Mouse (Mus musculus) liver, embryonic 11.5 days (tissue): Measurements from ENCODE around the gene Myh7. TPM values are rescaled to one million over a fixed set of nuclear protein-coding genes. Genes with fewer than 3 reads are reported as not detected.
"Not testable (repeated sequence)": the region's sequence is repeated elsewhere in the genome, so short reads cannot be mapped to it uniquely, and the experiment has no call there.

Source experiments
- ATAC-seq: fragments of 200-750 bp; cut with Nextera tagmentation; replicated peaks from 2 replicates; pipeline ENCODE4 v1.8.0; 2017; ENCODE audit warnings: moderate number of reproducible peaks, mild to moderate bottlenecking, moderate TSS enrichment, moderate library complexity; ENCODE audit not compliant: low FRiP score
- DNase-seq: peaks from one replicate; pipeline ENCODE4 v3.0.0-alpha.2; 2017; ENCODE audit warnings: low spot score
- H3K27ac ChIP-seq: fragments of 300-500 bp; sonication (generic); 2 replicates; pipeline ENCODE4 v1.5.1; 2014; ENCODE audit warnings: mild to moderate bottlenecking, low read depth, low read length, control low read depth
- H3K27me3 ChIP-seq: fragments of 300-500 bp; sonication (generic); replicated peaks from 2 replicates; pipeline ENCODE4 v1.6.1; 2014; ENCODE audit warnings: low read length, mixed read lengths; ENCODE audit not compliant: control insufficient read depth, insufficient read depth
- H3K36me3 ChIP-seq: fragments of 300-500 bp; sonication (generic); 2 replicates; pipeline ENCODE4 v1.6.1; 2014; ENCODE audit warnings: mild to moderate bottlenecking, low read length, moderate library complexity, mixed read lengths; ENCODE audit not compliant: control insufficient read depth, insufficient read depth
- H3K4me1 ChIP-seq: fragments of 300-500 bp; sonication (generic); replicated peaks from 2 replicates; pipeline ENCODE4 v1.6.1; 2014; ENCODE audit warnings: low read length, mixed read lengths; ENCODE audit not compliant: control insufficient read depth, insufficient read depth
- H3K4me2 ChIP-seq: fragments of 300-500 bp; sonication (generic); 2 replicates; pipeline ENCODE4 v1.6.1; 2014; ENCODE audit warnings: mild to moderate bottlenecking, control low read depth, moderate library complexity
- H3K4me3 ChIP-seq: fragments of 300-500 bp; sonication (generic); 2 replicates; pipeline ENCODE4 v1.5.1; 2014; ENCODE audit warnings: low read depth, low read length, control low read depth
- H3K9ac ChIP-seq: fragments of 300-500 bp; sonication (generic); 2 replicates; pipeline ENCODE4 v1.6.1; 2014; ENCODE audit warnings: low read depth, low read length, control low read depth
- H3K9me3 ChIP-seq: fragments of 300-500 bp; sonication (generic); 2 replicates; pipeline ENCODE4 v1.6.1; 2016; ENCODE audit warnings: low read length, inconsistent platforms, mixed read lengths; ENCODE audit not compliant: control insufficient read depth
- WGBS: fragments of 180-500 bp; shearing (Covaris S2); extraction: QIAGEN DNeasy Blood & Tissue Kit; methylation state at CpG from one replicate; pipeline ENCODE4 v1.1.7; 2014; 5-methylcytosine and 5-hydroxymethylcytosine counted together
- polyA plus RNA-seq: library from polyadenylated mRNA; unstranded; fragments of >200 nt; fragmentation: Nextera tagmentation; extraction: Ambion mirVana; gene quantifications from 2 replicates; pipeline ENCODE4 v1.2.1, GENCODE M21; 2014

The Myh7 gene
- 2.7 and 9.7 TPM in 2 replicates for polyA plus RNA-seq

DNA sequence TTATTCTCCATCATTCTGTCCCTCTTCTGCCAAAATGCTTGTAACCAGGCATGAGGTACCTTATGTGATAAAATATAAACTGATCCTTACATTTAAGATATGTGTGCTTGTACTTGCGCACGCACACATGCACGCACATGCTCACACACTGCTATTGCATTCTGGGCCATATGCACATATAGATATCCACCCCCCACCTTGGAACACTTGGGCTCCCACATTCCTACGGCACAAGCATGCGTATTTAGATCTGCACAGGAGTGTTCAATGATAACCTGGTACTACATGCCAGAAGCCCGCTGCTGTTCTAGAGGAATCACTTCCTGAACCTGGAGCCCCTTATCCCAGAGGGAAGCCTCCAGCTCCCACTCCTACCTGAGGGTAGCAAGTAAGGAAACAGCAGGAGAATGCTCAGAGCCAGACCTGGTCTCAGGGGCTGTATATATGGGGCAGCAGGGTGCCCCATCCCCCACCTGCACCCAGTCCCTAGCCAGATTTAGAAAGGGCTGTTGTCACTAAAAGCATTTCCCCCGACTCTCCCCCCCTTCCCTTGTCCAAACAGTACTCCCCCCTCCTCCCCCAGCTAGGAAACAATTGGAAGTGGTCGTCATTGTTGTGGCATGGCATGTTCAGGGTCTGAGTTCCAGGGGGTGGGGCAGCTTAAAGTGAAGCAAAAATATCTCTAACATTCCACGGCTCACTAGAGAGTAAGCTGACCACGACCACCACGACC lies at the start of gene Myh7:
TSS of gene Myh7 (minus strand) at position 491 of the 733 bp plus-strand sequence.
- H3K4me3 ChIP-seq, result no peak within 1 kb of the TSS
- no peaks in the 10 kb centered on the region; the same call in none of the 2 replicates for H3K27me3 ChIP-seq
- no peak within 1 kb of the TSS for H3K9ac ChIP-seq
- H3K4me2 ChIP-seq, result no peak within 1 kb of the TSS
- H3K4me1 ChIP-seq, result no peaks in the 10 kb centered on the region; the same call in 1 of the 2 replicates
- DNase-seq (no peak), ATAC-seq (no peak)
- H3K36me3 ChIP-seq, result no peaks in the 10 kb centered on the region
- no peaks in the 10 kb centered on the region for H3K9me3 ChIP-seq
- no peak within 1 kb of the TSS for H3K27ac ChIP-seq
- 56% methylated on average over 11 of the region's 11 CpGs for WGBS

DNA sequence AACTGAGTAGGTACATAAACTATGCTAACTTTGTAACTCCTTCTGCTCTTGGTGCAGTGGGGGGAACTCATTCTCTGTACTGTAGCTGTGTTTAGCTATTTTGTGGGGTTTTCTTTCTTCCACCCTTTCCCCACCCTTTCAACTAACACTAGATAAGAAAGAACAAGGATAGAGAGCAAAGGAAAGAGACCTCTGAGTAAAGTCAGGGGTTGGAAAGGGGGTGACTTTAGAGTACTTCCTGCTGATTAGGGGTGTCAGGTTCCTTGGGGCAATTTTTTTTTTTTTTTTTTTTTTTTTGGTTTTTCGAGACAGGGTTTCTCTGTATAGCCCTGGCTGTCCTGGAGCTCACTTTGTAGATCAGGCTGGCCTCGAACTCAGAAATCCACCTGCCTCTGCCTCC lies 49.3 kb upstream of the Myh7 start:
- no CpG with 5 or more reads among the region's 2 CpGs for WGBS
- not testable (repeated sequence) for DNase-seq, H3K4me2 ChIP-seq, H3K27ac ChIP-seq, H3K4me3 ChIP-seq, H3K9ac ChIP-seq, ATAC-seq, H3K27me3 ChIP-seq, H3K9me3 ChIP-seq, H3K36me3 ChIP-seq, H3K4me1 ChIP-seq

DNA sequence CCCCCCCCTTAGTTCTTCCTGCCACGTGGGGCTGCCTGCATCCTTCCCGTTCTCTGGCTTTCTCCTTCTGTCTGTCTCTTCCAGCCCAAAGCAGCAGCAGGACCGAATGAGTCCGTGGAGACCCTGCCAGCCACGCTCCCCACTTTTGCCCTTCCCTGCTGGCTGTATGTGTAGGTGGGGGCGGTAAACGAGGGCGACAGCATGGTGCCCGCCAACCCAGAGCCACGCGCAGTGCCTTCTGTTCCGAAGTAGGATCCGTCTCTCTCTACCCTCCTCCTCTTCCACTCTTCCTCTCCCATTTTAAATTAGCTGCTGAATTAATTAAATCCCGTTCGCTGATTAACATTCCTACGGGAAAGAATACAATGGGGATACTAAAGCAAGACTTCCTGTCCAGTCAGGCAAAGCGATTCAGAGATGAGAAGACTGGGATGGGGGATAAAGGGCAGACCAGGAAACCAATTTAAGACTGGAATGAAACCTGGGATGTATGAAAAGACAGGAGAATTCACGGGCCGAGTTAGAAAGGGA lies 38.3 kb upstream of the Myh7 start:
- Histone ChIP-seq H3K4me1 (peaks cover 11% of the 10 kb centered on the region), H3K36me3 (no peaks in the 10 kb centered on the region), H3K27ac (no peak overlapping the region), H3K27me3 (no peaks in the 10 kb centered on the region), H3K9ac (no peak overlapping the region), H3K4me2 (no peak overlapping the region), H3K4me3 (no peak overlapping the region), H3K9me3 (no peaks in the 10 kb centered on the region)
- 61% methylated on average over 19 of the region's 19 CpGs for WGBS
- DNase-seq (no peak), ATAC-seq (no peak)

DNA sequence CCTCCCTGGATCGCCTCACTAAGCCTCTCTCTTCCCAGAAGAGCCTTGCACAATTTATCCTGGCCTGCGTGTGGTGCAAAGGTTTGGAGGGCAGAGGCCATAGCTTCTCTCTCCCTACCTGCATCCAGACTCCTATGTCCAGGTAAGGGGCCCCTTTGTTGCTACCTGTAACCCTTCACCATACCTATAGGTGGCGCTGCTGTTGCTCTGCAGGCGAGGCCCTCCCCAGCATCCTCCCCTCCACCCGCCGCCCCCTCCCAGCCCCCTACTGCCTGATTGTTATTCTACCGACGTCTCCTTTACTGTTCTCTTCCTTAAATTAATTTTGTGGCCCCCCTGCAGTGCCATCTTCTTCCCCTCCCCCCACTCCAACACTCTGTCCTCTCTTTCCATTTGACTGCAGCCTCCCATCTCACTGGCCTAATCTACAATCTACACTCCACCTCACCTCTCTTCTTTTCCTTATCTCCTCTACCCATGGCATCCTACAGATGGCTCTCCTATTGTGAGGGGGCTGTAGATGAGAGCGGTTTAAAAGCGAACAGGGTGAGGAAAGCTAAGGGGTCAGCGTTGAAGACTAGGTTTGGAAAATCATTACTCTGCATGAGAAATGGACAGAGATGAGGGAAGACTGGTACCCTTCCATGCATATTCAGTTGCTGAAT lies 34.7 kb upstream of the Myh7 start:
- 9% methylated on average over 11 of the region's 11 CpGs for WGBS
- Histone ChIP-seq H3K27me3 (no peaks in the 10 kb centered on the region), H3K27ac (no peak overlapping the region), H3K4me3 (no peak overlapping the region), H3K9me3 (no peaks in the 10 kb centered on the region), H3K36me3 (peaks cover 2% of the 10 kb centered on the region; the same call in 1 of the 2 replicates), H3K9ac (no peak overlapping the region), H3K4me1 (peaks cover 11% of the 10 kb centered on the region), H3K4me2 (peak overlapping the region; percentile 19; the same call in 1 of the 2 replicates)
- ATAC-seq (peak; percentile 62; the same call in 1 of the 2 replicates), DNase-seq (no peak)

DNA sequence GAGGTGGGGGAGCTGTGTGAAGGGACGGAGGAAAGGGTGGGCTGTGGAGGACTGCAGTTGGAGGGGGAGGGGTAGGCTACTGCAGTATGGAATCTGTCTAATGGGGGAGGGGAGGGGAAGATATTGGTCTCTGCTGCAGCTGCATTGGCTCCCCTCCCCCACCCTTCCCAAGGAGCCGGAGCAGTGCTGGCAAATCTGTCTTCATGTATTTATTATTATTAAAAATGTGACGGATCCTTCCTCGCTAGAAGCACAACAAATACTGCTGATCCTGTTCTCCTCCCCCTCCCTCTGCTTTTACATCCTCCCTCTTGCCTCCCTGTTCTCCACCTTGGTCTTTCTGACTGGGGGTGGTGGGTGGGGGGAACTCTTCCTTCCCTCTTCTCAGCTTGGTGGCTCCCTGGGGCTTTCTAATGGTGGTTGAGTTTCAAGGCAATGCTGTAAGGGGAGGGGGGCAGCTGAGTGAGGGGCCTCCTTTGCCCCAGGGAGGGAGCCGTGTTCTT lies 34.0 kb upstream of the Myh7 start:
- Histone ChIP-seq H3K9me3 (no peaks in the 10 kb centered on the region), H3K4me2 (no peak overlapping the region), H3K9ac (no peak overlapping the region), H3K36me3 (peaks cover 3% of the 10 kb centered on the region), H3K27ac (no peak overlapping the region), H3K4me1 (peaks cover 11% of the 10 kb centered on the region), H3K27me3 (no peaks in the 10 kb centered on the region), H3K4me3 (no peak overlapping the region)
- ATAC-seq (no peak), DNase-seq (no peak)
- 24% methylated on average over 5 of the region's 5 CpGs for WGBS

DNA sequence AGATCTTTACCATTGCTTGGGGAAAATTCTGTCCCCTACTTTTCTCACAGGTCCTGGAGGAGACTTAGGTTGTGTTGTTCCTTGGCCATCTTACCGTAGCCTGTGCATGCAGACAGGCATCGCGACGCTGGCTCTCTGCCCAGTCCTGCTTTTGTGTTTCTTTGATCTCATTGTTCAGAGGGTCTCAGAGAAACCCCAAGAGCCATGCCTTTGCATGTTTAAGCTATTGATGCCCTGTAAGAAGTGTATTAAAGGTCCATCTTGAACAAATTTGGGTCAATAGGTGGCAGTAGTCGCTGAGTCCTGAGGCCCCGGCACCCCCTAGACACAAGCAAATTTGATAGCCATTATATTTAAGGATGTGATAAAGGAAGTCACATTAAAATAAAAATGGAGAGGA lies 33.2 kb upstream of the Myh7 start:
- Histone ChIP-seq H3K9ac (no peak overlapping the region), H3K4me1 (peaks cover 11% of the 10 kb centered on the region), H3K27me3 (no peaks in the 10 kb centered on the region), H3K4me2 (no peak overlapping the region), H3K36me3 (peaks cover 7% of the 10 kb centered on the region), H3K4me3 (no peak overlapping the region), H3K9me3 (no peaks in the 10 kb centered on the region), H3K27ac (no peak overlapping the region)
- no peak for ATAC-seq
- DNase-seq, result no peak
- 47% methylated on average over 6 of the region's 6 CpGs for WGBS

DNA sequence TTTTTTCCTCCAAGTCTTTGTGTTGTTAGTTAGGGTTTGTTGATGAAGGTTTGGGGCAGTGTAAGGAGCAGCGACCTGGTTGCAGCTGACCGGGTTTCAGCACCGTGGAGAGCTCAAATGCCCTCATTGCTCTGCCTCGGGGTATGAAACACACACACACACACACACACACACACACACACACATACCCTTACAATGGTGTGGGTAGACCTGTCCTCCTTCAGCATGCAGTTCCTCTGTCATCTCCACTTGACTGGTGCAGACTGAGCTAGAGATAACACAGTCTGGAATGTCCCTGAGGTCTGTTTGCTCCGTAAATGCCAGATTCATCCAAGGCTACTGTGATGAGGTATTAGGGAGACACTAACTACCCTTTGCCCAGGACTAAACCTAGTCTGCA lies 32.8 kb upstream of the Myh7 start:
- Histone ChIP-seq H3K9ac (no peak overlapping the region), H3K4me2 (no peak overlapping the region), H3K27ac (no peak overlapping the region), H3K36me3 (peaks cover 9% of the 10 kb centered on the region), H3K4me1 (peaks cover 11% of the 10 kb centered on the region), H3K9me3 (no peaks in the 10 kb centered on the region), H3K27me3 (no peaks in the 10 kb centered on the region), H3K4me3 (no peak overlapping the region)
- ATAC-seq, result no peak
- WGBS, result 26% methylated on average over 5 of the region's 5 CpGs
- no peak for DNase-seq

DNA sequence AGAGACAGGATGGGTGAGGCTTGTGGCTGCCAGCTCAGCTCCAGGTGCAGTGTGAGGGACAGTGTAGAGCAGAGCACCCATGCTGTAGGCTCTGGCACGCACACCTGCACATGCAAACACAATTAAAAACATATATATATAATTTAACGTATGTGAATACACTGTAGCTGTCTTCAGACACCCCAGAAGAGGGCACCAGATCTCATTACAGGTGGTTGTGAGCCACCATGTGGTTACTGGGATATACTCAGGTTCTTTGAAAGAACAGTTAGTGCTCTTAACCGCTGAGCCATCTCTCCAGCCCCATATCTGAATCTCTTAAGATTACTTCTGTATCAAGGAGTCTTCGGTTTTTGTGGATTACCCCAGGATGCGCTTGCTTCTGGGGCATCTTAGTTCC lies 31.1 kb upstream of the Myh7 start:
- H3K36me3 ChIP-seq, result peaks cover 16% of the 10 kb centered on the region
- H3K27me3 ChIP-seq, result no peaks in the 10 kb centered on the region
- no peak overlapping the region for H3K4me2 ChIP-seq
- ATAC-seq, result no peak
- 75% methylated on average over 5 of the region's 5 CpGs for WGBS
- H3K9me3 ChIP-seq, result no peaks in the 10 kb centered on the region
- DNase-seq, result no peak
- H3K27ac ChIP-seq, result no peak overlapping the region
- peaks cover 11% of the 10 kb centered on the region for H3K4me1 ChIP-seq
- H3K9ac ChIP-seq, result no peak overlapping the region
- H3K4me3 ChIP-seq, result no peak overlapping the region
